Mouse (Mus musculus) lung, postnatal 14 days (tissue): Measurements from ENCODE around the gene Pmpca.

Experiments
- DNase-seq: peaks from one replicate; pipeline ENCODE4 v3.0.0; 2021

Gene Pmpca

DNA sequence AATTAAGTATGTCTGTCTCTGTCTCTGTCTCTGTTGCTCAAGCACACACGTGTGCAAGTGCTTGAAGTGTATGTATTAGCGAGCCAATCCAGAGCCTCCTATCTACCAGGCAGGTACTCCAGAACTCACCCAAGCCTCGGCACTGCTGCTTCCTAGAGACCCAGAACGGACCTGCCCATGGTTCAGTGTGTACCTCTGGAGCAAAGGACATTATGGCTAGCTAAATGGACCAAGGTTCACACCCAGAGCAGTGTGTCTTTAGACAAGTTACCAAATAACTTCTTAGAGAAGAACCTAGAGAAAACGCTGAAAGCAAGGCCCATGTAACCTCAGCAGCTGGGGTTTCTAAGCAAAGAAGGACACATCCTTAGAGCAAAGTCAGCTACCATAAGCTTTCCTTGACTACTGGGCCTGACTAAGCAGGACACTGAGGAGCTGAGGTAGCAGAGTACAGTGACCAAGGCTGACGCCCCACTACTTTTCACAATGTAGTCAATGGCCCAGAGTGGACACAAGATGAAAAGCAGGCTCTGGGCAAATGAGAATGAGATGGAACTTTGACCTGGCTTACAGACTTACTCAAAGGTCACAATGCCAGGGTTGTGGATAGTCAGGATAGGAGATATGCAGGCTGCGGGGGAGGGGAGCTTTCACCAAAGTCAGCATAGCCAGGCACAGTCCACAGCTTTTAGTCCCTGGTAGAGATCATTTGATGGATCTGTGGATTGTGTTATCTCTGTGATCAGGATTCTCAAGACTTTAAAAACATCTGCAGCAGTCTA is 45.8 kb downstream of the Pmpca start:
- DNase-seq = no peak

DNA sequence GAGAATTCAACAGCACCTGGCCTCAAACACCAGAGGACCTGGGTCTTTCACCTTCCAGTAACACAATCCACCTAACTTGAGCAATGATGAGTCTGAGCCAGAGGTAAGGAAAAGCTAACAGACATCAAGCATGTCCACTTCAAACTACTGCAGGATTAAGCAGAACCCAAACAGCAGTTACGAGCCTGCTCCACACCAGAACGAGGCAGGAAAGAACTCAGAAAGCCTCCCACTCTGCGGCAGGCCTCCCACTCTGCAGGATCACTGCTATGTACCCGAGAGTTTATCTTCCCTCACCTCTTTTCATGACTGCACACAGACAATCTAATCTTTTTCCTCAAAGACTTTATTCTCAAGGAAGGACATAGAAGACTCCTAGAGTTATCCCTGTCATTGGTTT is 48.1 kb downstream of the Pmpca start:
- no peak for DNase-seq

DNA sequence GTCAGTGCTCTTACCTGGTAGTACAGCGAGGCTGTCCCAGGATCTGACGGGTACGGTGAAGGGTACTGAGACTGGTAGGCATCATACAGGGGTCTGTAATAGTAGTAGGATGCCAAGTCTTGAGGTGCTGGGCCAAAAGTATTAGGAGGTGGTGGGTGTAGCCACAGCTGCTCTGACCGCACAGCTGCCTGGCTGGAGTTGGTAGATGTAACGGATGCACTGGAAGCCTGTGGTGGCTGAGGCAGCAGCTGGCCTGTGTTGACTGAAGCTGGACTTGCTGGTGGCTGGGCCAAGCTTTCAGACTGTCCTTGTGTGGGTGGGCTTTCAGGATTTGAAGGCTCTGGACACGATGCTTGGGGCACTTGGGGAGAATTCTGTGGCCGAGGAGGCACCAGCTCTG is 49.2 kb downstream of the Pmpca start:
- DNase-seq = no peak

DNA sequence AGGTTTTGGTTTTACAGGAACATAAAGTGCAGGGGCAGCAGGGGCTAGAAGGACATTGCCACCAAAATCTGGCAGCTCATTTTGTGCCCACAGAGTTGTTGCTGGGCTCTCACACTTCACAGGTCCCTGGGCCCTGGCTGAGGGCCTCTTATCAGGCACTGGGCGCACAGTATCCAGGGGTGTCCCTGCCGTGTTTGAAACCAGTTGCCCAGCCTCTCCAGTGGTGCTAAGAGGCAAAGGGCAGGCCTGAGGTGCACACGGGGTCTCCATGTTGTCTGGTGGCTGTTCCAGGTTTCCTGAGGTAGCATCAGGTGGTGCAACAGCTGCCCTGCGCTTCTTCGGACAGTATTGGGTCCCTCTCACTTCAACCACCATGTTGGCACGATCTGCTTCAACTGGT is 50.5 kb downstream of the Pmpca start:
- no peak for DNase-seq

DNA sequence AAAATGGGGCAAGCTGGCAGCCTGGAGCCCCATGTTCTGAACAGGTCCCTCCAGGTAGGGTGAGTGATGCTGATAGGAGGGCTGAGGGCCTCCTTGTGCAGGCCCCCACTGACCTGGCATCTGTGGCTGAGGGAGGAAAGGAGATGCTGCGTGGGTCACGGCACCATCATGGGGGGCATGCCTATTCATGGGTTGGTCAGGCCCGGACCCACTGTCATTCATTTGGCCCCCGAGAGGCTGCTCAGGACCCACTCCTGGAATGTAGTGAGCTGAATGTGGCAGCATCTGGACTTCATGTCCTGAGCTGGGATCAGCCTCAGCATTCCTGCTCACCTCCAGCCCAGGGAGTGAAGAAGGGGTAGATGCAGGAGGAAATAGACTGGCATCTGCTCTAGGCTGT is 52.1 kb downstream of the Pmpca start:
- no peak for DNase-seq

DNA sequence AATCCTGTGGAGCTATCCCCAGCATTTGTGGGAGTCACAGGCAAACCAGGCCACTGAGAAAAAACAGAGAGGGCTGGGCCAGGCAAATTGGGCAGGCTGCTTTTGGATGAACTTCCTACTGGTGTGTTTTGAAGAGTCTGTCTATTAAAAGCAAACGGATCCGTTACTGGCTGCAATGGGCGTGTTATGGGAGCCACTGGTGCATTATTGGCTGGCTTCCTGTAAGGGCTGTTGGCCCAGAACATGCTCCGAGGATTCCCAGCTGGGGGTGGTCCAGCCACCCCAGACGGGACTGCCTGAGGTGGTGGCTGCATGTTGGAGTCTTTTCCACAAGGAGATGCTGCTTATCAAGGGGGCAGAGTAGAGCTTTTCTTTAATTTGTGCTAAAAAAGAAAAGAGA is 52.5 kb downstream of the Pmpca start:
- no peak for DNase-seq

DNA sequence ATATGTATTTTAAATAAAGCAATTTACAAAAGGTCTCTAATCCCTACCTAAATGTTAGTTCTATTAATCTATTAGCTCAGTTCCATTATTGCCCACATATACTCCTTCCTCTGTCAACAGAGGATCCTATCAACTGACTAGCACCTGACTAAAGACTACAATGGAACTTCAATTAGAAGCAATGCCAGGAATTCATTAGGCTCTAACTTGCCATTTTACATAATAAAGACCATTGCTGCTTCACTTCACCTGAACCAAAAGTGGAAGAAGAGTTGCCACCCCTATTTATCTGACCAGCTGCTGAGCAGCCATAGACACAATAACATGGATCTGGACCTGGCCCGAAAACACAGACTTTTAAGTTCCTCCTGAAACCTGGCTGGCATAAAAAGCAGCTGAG is 53.7 kb downstream of the Pmpca start:
- DNase-seq = no peak

DNA sequence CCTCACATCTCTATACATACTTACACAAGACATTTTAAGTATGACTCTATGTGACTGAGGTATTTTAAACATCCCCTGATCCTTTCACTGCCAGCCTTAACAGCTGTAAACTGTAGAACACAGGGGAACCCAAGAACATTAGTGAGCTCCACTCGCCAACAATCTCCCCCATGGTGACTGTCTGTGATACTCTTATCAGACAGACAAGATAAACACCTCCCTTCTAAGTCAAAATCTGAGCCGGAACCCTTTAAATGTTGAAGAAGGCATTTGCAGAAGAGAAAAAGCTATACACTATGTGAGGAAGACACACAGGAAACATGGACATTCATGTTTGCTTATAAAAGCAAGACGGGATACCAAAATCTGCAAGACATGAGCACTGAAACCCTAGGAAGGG is 54.7 kb downstream of the Pmpca start:
- DNase-seq = no peak

DNA sequence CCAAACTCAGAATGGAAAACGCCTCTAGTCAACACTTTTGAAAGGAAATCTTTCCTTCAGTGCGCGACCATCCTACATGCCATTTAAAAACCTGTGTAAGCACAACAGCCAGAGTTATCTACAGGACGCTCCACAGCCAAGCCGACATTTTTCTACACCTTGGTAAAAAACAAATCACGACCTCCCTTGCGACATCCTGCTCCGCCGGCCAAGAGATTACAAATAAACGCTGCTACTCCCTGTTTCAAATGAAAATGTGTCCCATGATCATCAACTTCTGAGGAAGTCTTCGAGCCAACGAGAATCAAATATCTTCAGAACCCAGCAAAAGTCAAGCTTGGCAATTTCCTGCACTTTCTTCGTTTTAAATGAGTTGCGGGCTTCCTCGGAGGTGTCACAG is 55.2 kb downstream of the Pmpca start:
- DNase-seq = peak; percentile 22

DNA sequence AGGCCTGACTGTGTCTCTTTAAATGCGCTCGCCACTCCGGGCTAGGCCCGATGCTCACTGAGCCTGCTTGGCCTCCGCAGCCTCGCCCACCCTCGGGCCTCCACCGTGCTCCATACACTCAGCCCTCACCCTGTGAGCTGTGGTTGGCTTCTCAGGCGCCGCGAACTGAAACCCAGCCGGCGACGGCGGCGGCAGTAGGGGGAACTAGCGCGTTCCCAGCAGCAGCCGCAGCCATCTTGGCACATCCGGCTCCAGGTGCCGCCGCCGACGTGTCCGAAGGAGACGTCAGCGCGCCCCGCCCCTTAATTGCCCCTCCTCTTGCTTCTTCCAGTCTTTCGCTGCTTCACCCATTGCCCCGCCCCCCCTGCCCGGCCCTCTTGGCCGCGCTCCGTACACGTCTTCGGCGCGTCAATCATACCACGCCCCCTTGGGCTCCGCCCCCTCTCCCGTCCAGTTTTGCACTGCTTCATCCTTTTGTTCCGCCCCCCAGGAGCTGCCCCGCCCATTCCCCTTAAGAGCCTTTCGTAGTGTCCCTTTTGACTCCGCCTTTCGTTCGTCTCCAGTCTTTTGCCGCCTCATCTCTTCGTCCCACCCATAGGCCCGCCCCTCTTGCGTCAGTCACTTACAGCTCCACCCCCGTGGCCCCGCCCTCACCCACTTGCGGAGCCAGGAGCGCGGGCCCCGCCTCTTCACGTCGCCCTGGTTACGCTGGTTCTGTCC is 56.0 kb downstream of the Pmpca start, which contains the start of gene Sec16a:
Sec16a (minus strand) TSS at position 271 of the 720 bp plus-strand sequence.
- DNase-seq = peak; percentile 100

DNA sequence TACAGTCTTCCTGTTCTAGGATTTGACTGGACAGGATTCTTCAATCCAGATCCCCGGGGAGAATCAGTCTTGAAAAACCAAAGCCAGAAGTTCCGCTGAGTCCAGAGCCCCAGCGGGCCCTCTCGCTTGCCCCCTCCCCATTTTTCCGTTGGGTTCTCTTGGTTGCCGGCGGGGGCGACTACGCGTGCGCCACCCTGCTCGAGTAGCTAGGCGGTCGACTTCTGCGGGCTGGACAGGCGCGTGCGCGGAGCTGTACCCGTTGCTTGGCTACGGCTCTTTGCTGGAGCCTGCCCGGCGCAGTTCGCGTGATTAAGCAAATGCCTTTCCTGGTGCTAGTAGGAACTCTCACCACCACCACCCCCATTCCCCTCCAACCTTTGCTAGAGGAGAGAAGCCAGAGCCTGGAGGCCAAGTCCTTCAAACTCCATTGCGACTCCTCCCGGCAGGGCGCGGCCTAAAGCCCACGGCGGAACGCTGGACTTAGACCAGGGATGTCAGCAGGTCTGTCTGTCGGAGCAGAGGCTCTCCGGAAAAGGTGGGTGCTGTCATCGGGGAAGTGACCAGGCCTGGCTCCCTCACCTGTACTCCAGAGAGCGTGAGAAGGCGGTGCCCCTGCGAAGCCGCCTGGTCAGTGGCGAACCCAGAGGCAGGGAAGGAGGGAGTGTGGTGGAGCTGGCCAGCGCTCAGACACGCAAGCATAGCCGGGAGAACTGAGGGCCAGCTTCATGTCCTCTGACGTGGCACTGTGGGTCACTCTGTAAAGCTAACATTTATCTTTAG is 56.7 kb downstream of the Pmpca start:
- peak; percentile 90 for DNase-seq

DNA sequence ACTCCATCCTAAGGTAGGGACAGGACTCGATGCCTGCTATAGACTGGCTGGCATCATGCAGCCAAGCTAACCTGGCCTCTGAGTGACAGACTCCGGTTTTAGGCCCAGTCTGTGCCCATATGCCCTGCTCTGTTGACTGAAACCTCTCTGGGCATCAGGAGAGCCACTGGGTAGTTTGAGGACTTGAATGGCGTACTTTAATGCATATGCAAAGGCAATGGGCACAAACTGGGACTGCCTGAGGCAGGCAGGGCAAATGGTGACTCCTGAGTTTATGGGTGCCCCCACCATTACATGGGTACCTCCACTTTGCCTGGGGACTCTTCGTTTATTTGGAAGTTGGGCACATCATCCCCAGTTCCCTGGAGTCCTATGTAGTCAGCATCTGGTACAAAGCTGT is 57.5 kb downstream of the Pmpca start:
- no peak for DNase-seq
